Mouse (Mus musculus): Measurements from ENCODE around the gene Il17rb. TPM values are rescaled to one million over a fixed set of nuclear protein-coding genes. Genes with fewer than 3 reads are reported as not detected.

Il17rb gene
- polyA plus RNA-seq (2014; fragmentation: Nextera tagmentation; extraction: Ambion mirVana): 1.2 and 1.3 TPM in 2 replicates

GRCm38 (mm10) chr14:30008733-30009575, at the start of gene Il17rb, which contains the start of gene Chdh:
Gene Il17rb, minus strand, starts transcription at chr14:30008896.
Gene Chdh, plus strand, starts transcription at chr14:30009023.
- peak; percentile 67 for DNase-seq (ENCODE audit: low spot score)
- peaks cover 11% of the 10 kb centered on the region for H3K27me3 ChIP-seq (ENCODE audit: control insufficient read depth, insufficient read depth, low read length)
- H3K9ac ChIP-seq (ENCODE audit: low read length): peak within 1 kb of the TSS; percentile 41; the same call in 1 of the 2 replicates
- peak within 1 kb of the TSS; percentile 93 for H3K4me2 ChIP-seq (ENCODE audit: low read depth, severe bottlenecking)
- peak; percentile 51; the same call in 1 of the 2 replicates for ATAC-seq (ENCODE audit: insufficient number of reproducible peaks, low FRiP score, low TSS enrichment, low read depth)
- peak within 1 kb of the TSS; percentile 38 for H3K4me3 ChIP-seq (ENCODE audit: low read depth, low read length)
- H3K9me3 ChIP-seq (ENCODE audit: control insufficient read depth, low read length): no peaks in the 10 kb centered on the region
- H3K27ac ChIP-seq (replicated peaks; ENCODE audit: low read depth, low read length): no peak within 1 kb of the TSS
- whole genome bisulfite sequencing: 9% methylated on average over 54 of the region's 54 CpGs
- no peaks in the 10 kb centered on the region; the same call in 1 of the 2 replicates for H3K36me3 ChIP-seq (ENCODE audit: control insufficient read depth, insufficient read depth, low read length)
- H3K4me1 ChIP-seq (ENCODE audit: control insufficient read depth, insufficient read depth, low read length): peaks cover 8% of the 10 kb centered on the region; the same call in 1 of the 2 replicates

- WGBS: 78% methylated on average over 13 of the region's 13 CpGs
- no peak overlapping the region for H3K4me2 ChIP-seq (ENCODE audit: low read depth, severe bottlenecking)
- DNase-seq (ENCODE audit: low spot score): no peak
These were observed 47.5 kb upstream of the Il17rb start for GRCm38 (mm10) chr14:30056031-30056766.

GRCm38 (mm10) chr14:30054922-30055321, 46.2 kb upstream of the Il17rb start:
- H3K4me3 ChIP-seq (ENCODE audit: low read depth, low read length): no peak overlapping the region
- H3K27me3 ChIP-seq (ENCODE audit: control insufficient read depth, insufficient read depth, low read length): no peaks in the 10 kb centered on the region
- H3K4me2 ChIP-seq (ENCODE audit: low read depth, severe bottlenecking): no peak overlapping the region
- DNase-seq (ENCODE audit: low spot score): no peak
- WGBS: 77% methylated on average over 7 of the region's 7 CpGs
- no peaks in the 10 kb centered on the region for H3K36me3 ChIP-seq (ENCODE audit: control insufficient read depth, insufficient read depth, low read length)
- no peak for ATAC-seq (ENCODE audit: insufficient number of reproducible peaks, low FRiP score, low TSS enrichment, low read depth)
- no peak overlapping the region for H3K9ac ChIP-seq (ENCODE audit: low read length)
- H3K9me3 ChIP-seq (ENCODE audit: control insufficient read depth, low read length): no peaks in the 10 kb centered on the region
- H3K4me1 ChIP-seq (ENCODE audit: control insufficient read depth, insufficient read depth, low read length): no peaks in the 10 kb centered on the region
- H3K27ac ChIP-seq (replicated peaks; ENCODE audit: low read depth, low read length): no peak overlapping the region

More at GRCm38 (mm10) chr14:30056031-30056766, 47.5 kb upstream of the Il17rb start:
- Histone ChIP-seq H3K27me3 (ENCODE audit: control insufficient read depth, insufficient read depth, low read length) (no peaks in the 10 kb centered on the region), H3K9me3 (ENCODE audit: control insufficient read depth, low read length) (no peaks in the 10 kb centered on the region), H3K9ac (ENCODE audit: low read length) (no peak overlapping the region), H3K4me1 (ENCODE audit: control insufficient read depth, insufficient read depth, low read length) (no peaks in the 10 kb centered on the region), H3K4me3 (ENCODE audit: low read depth, low read length) (no peak overlapping the region), H3K36me3 (ENCODE audit: control insufficient read depth, insufficient read depth, low read length) (no peaks in the 10 kb centered on the region), H3K27ac (replicated peaks; ENCODE audit: low read depth, low read length) (no peak overlapping the region)
- ATAC-seq (ENCODE audit: insufficient number of reproducible peaks, low FRiP score, low TSS enrichment, low read depth): no peak

GRCm38 (mm10) chr14:30050280-30050679, 41.6 kb upstream of the Il17rb start:
- DNase-seq (ENCODE audit: low spot score) (no peak), ATAC-seq (ENCODE audit: insufficient number of reproducible peaks, low FRiP score, low TSS enrichment, low read depth) (no peak)

GRCm38 (mm10) chr14:30048049-30048448, 39.4 kb upstream of the Il17rb start:
- Histone ChIP-seq H3K9me3 (ENCODE audit: control insufficient read depth, low read length) (no peaks in the 10 kb centered on the region), H3K9ac (ENCODE audit: low read length) (no peak overlapping the region), H3K4me3 (ENCODE audit: low read depth, low read length) (no peak overlapping the region), H3K27me3 (ENCODE audit: control insufficient read depth, insufficient read depth, low read length) (no peaks in the 10 kb centered on the region), H3K27ac (replicated peaks; ENCODE audit: low read depth, low read length) (no peak overlapping the region), H3K4me1 (ENCODE audit: control insufficient read depth, insufficient read depth, low read length) (no peaks in the 10 kb centered on the region), H3K36me3 (ENCODE audit: control insufficient read depth, insufficient read depth, low read length) (no peaks in the 10 kb centered on the region), H3K4me2 (ENCODE audit: low read depth, severe bottlenecking) (no peak overlapping the region)
- WGBS: 87% methylated on average over 3 of the region's 3 CpGs
- DNase-seq (ENCODE audit: low spot score): no peak
- ATAC-seq (ENCODE audit: insufficient number of reproducible peaks, low FRiP score, low TSS enrichment, low read depth): no peak

More at GRCm38 (mm10) chr14:30050280-30050679, 41.6 kb upstream of the Il17rb start:
- no peaks in the 10 kb centered on the region for H3K36me3 ChIP-seq (ENCODE audit: control insufficient read depth, insufficient read depth, low read length)
- H3K4me1 ChIP-seq (ENCODE audit: control insufficient read depth, insufficient read depth, low read length): no peaks in the 10 kb centered on the region
- no peaks in the 10 kb centered on the region for H3K9me3 ChIP-seq (ENCODE audit: control insufficient read depth, low read length)
- H3K27ac ChIP-seq (replicated peaks; ENCODE audit: low read depth, low read length): no peak overlapping the region
- H3K27me3 ChIP-seq (ENCODE audit: control insufficient read depth, insufficient read depth, low read length): no peaks in the 10 kb centered on the region
- H3K9ac ChIP-seq (ENCODE audit: low read length): no peak overlapping the region
- WGBS: 88% methylated on average over 8 of the region's 8 CpGs
- H3K4me3 ChIP-seq (ENCODE audit: low read depth, low read length): no peak overlapping the region
- no peak overlapping the region for H3K4me2 ChIP-seq (ENCODE audit: low read depth, severe bottlenecking)

- no peak overlapping the region for H3K27ac ChIP-seq (replicated peaks; ENCODE audit: low read depth, low read length)
- no peaks in the 10 kb centered on the region for H3K36me3 ChIP-seq (ENCODE audit: control insufficient read depth, insufficient read depth, low read length)
- no peak for DNase-seq (ENCODE audit: low spot score)
- no peak for ATAC-seq (ENCODE audit: insufficient number of reproducible peaks, low FRiP score, low TSS enrichment, low read depth)
- H3K9ac ChIP-seq (ENCODE audit: low read length): no peak overlapping the region
- no peak overlapping the region for H3K4me3 ChIP-seq (ENCODE audit: low read depth, low read length)
- no peaks in the 10 kb centered on the region for H3K27me3 ChIP-seq (ENCODE audit: control insufficient read depth, insufficient read depth, low read length)
- H3K4me2 ChIP-seq (ENCODE audit: low read depth, severe bottlenecking): no peak overlapping the region
- WGBS: 87% methylated on average over 4 of the region's 4 CpGs
- H3K4me1 ChIP-seq (ENCODE audit: control insufficient read depth, insufficient read depth, low read length): no peaks in the 10 kb centered on the region
- no peaks in the 10 kb centered on the region for H3K9me3 ChIP-seq (ENCODE audit: control insufficient read depth, low read length)
These were observed 38.3 kb upstream of the Il17rb start for GRCm38 (mm10) chr14:30046976-30047375.

- H3K27ac ChIP-seq (replicated peaks; ENCODE audit: low read depth, low read length): no peak overlapping the region
- ATAC-seq (ENCODE audit: insufficient number of reproducible peaks, low FRiP score, low TSS enrichment, low read depth): no peak
- 87% methylated on average over 8 of the region's 8 CpGs for WGBS
These were observed 37.1 kb upstream of the Il17rb start for GRCm38 (mm10) chr14:30045704-30046220.

GRCm38 (mm10) chr14:30045239-30045638, 36.5 kb upstream of the Il17rb start:
- WGBS: 85% methylated on average over 10 of the region's 10 CpGs
- no peak for DNase-seq (ENCODE audit: low spot score)
- ATAC-seq (ENCODE audit: insufficient number of reproducible peaks, low FRiP score, low TSS enrichment, low read depth): no peak
- Histone ChIP-seq H3K27ac (replicated peaks; ENCODE audit: low read depth, low read length) (no peak overlapping the region), H3K4me3 (ENCODE audit: low read depth, low read length) (no peak overlapping the region), H3K36me3 (ENCODE audit: control insufficient read depth, insufficient read depth, low read length) (no peaks in the 10 kb centered on the region), H3K27me3 (ENCODE audit: control insufficient read depth, insufficient read depth, low read length) (no peaks in the 10 kb centered on the region), H3K4me1 (ENCODE audit: control insufficient read depth, insufficient read depth, low read length) (no peaks in the 10 kb centered on the region), H3K4me2 (ENCODE audit: low read depth, severe bottlenecking) (no peak overlapping the region), H3K9ac (ENCODE audit: low read length) (no peak overlapping the region), H3K9me3 (ENCODE audit: control insufficient read depth, low read length) (no peaks in the 10 kb centered on the region)

More at GRCm38 (mm10) chr14:30045704-30046220, 37.1 kb upstream of the Il17rb start:
- no peak for DNase-seq (ENCODE audit: low spot score)
- Histone ChIP-seq H3K4me3 (ENCODE audit: low read depth, low read length) (no peak overlapping the region), H3K27me3 (ENCODE audit: control insufficient read depth, insufficient read depth, low read length) (no peaks in the 10 kb centered on the region), H3K9me3 (ENCODE audit: control insufficient read depth, low read length) (no peaks in the 10 kb centered on the region), H3K9ac (ENCODE audit: low read length) (no peak overlapping the region), H3K4me1 (ENCODE audit: control insufficient read depth, insufficient read depth, low read length) (no peaks in the 10 kb centered on the region), H3K4me2 (ENCODE audit: low read depth, severe bottlenecking) (no peak overlapping the region), H3K36me3 (ENCODE audit: control insufficient read depth, insufficient read depth, low read length) (no peaks in the 10 kb centered on the region)

Data from limb, embryonic 11.5 days (tissue).